Mouse (Mus musculus) limb, embryonic 14.5 days (tissue): ENCODE results near the gene Gm12355. TPM values are rescaled to one million over a fixed set of nuclear protein-coding genes. Genes with fewer than 3 reads are reported as not detected.

ENCODE experiments used
- ATAC-seq: fragments of 200-750 bp; cut with Nextera tagmentation; 2 replicates; pipeline ENCODE4 v1.8.0; 2017; ENCODE audit warnings: low read depth, moderate number of reproducible peaks, moderate TSS enrichment; ENCODE audit not compliant: low FRiP score
- DNase-seq: peaks from one replicate; pipeline ENCODE4 v3.0.0-alpha.2; 2015; ENCODE audit warnings: low spot score
- H3K27ac ChIP-seq: fragments of 300-500 bp; sonication (generic); replicated peaks from 2 replicates; pipeline ENCODE4 v1.5.1; 2014; ENCODE audit warnings: low read depth, mild to moderate bottlenecking, low read length, moderate library complexity, mixed read lengths
- H3K27me3 ChIP-seq: fragments of 300-500 bp; sonication (generic); 2 replicates; pipeline ENCODE4 v1.6.1; 2014; ENCODE audit warnings: low read length, mixed read lengths; ENCODE audit not compliant: control insufficient read depth, insufficient read depth
- H3K36me3 ChIP-seq: fragments of 300-500 bp; sonication (generic); 2 replicates; pipeline ENCODE4 v1.6.1; 2014; ENCODE audit warnings: mild to moderate bottlenecking, low read length, moderate library complexity, mixed read lengths; ENCODE audit not compliant: control insufficient read depth, insufficient read depth
- H3K4me1 ChIP-seq: fragments of 300-500 bp; sonication (generic); 2 replicates; pipeline ENCODE4 v1.6.1; 2014; ENCODE audit warnings: antibody characterized with exemption, low read length, mixed read lengths; ENCODE audit not compliant: control insufficient read depth, insufficient read depth
- H3K4me2 ChIP-seq: fragments of 300-500 bp; sonication (generic); replicated peaks from 2 replicates; pipeline ENCODE4 v1.6.1; 2014; ENCODE audit warnings: low read depth, mild to moderate bottlenecking, low read length, moderate library complexity; ENCODE audit not compliant: severe bottlenecking
- H3K4me3 ChIP-seq: fragments of 300-500 bp; sonication (generic); replicated peaks from 2 replicates; pipeline ENCODE4 v1.5.1; 2014; ENCODE audit warnings: low read length
- H3K9ac ChIP-seq: fragments of 300-500 bp; sonication (generic); 2 replicates; pipeline ENCODE4 v1.6.1; 2014; ENCODE audit warnings: mild to moderate bottlenecking, low read depth, low read length, moderate library complexity; ENCODE audit not compliant: severe bottlenecking
- H3K9me3 ChIP-seq: fragments of 300-500 bp; sonication (generic); 2 replicates; pipeline ENCODE4 v1.6.1; 2016; ENCODE audit warnings: low read length; ENCODE audit not compliant: control insufficient read depth
- POLR2A ChIP-seq: fragments of 200-500 bp; IDR thresholded peaks from 2 replicates; pipeline ENCODE4 v1.8.0; 2012; ENCODE audit warnings: inconsistent platforms, mild to moderate bottlenecking, moderate library complexity, borderline replicate concordance; ENCODE audit not compliant: insufficient read depth, insufficient read length; ENCODE audit errors: extremely low read depth
- WGBS: fragments of 180-500 bp; shearing (Covaris S2); extraction: QIAGEN DNeasy Blood & Tissue Kit; methylation state at CpG from one replicate; pipeline ENCODE4 v1.1.7; 2014; 5-methylcytosine and 5-hydroxymethylcytosine counted together
- polyA plus RNA-seq, 2 experiments: library from polyadenylated mRNA; depleted of rRNA in 1 of 2; stranded (reverse) in 1 of 2; unstranded in 1 of 2; fragments of >200 nt; fragmentation: Nextera tagmentation in 1 of 2; extraction: Ambion mirVana in 1 of 2; gene quantifications; 2 replicates each; pipeline versions ENCODE4 v1.2.1 to v1.2.3; 2012 to 2014

Gm12355 gene
- polyA plus RNA-seq, 2 experiments = 0.31 to 1.3 TPM

GRCm38 (mm10) chr11:98587684-98588546, 37.5 kb downstream of the Gm12355 start:
- Histone ChIP-seq H3K4me1 (peaks cover 20% of the 10 kb centered on the region), H3K4me2 (peak overlapping the region; percentile 68), H3K9ac (peak overlapping the region; percentile 77), H3K9me3 (no peaks in the 10 kb centered on the region), H3K27ac (peak overlapping the region; percentile 59), H3K27me3 (no peaks in the 10 kb centered on the region), H3K4me3 (peak overlapping the region; percentile 73), H3K36me3 (peaks cover 7% of the 10 kb centered on the region)
- DNase-seq (peak; percentile 84), ATAC-seq (peak; percentile 66)
- TF ChIP-seq POLR2A = no peak
- WGBS = 8% methylated on average over 20 of the region's 20 CpGs

- Histone ChIP-seq H3K27ac (peak within 1 kb of the TSS; percentile 79), H3K9me3 (no peaks in the 10 kb centered on the region), H3K4me2 (peak within 1 kb of the TSS; percentile 68), H3K9ac (peak within 1 kb of the TSS; percentile 77), H3K4me3 (peak within 1 kb of the TSS; percentile 73), H3K4me1 (peaks cover 20% of the 10 kb centered on the region), H3K36me3 (peaks cover 16% of the 10 kb centered on the region), H3K27me3 (no peaks in the 10 kb centered on the region)
- WGBS = 2% methylated on average over 47 of the region's 49 CpGs
- ATAC-seq = peak; percentile 94
- DNase-seq = peak; percentile 99
- peak; percentile 66; the same call in 1 of the 2 replicates for TF ChIP-seq POLR2A
Observed at GRCm38 (mm10) chr11:98586892-98587563, 38.4 kb downstream of the Gm12355 start, which contains the start of gene Ormdl3. Gene Ormdl3 (minus strand): TSS chr11:98587368.

- Histone ChIP-seq H3K4me1 (peaks cover 20% of the 10 kb centered on the region), H3K9me3 (no peaks in the 10 kb centered on the region), H3K9ac (peak overlapping the region; percentile 77), H3K4me3 (peak overlapping the region; percentile 73), H3K27ac (peak overlapping the region; percentile 79), H3K27me3 (no peaks in the 10 kb centered on the region), H3K4me2 (peak overlapping the region; percentile 68), H3K36me3 (peaks cover 23% of the 10 kb centered on the region)
- 2% methylated on average over 22 of the region's 22 CpGs for WGBS
- ATAC-seq = peak; percentile 27
- no peak for TF ChIP-seq POLR2A
- DNase-seq = no peak
Observed at GRCm38 (mm10) chr11:98586087-98586891, 39.2 kb downstream of the Gm12355 start.

- Histone ChIP-seq H3K4me1 (peaks cover 20% of the 10 kb centered on the region), H3K27ac (no peak overlapping the region), H3K4me2 (no peak overlapping the region), H3K9me3 (no peaks in the 10 kb centered on the region), H3K9ac (no peak overlapping the region), H3K4me3 (no peak overlapping the region), H3K27me3 (no peaks in the 10 kb centered on the region), H3K36me3 (peaks cover 28% of the 10 kb centered on the region)
- DNase-seq = no peak
- no peak for ATAC-seq
- no peak for TF ChIP-seq POLR2A
- 87% methylated on average over 6 of the region's 6 CpGs for WGBS
Observed at GRCm38 (mm10) chr11:98584629-98585177, 40.8 kb downstream of the Gm12355 start.
